Mouse (Mus musculus): ENCODE measurements around the gene Btbd1. TPM values are rescaled to one million over a fixed set of nuclear protein-coding genes. Genes with fewer than 3 reads are reported as not detected.

Gene Btbd1
- total RNA-seq, 2 experiments from 2014 or later: 118 to 123 TPM

DNA sequence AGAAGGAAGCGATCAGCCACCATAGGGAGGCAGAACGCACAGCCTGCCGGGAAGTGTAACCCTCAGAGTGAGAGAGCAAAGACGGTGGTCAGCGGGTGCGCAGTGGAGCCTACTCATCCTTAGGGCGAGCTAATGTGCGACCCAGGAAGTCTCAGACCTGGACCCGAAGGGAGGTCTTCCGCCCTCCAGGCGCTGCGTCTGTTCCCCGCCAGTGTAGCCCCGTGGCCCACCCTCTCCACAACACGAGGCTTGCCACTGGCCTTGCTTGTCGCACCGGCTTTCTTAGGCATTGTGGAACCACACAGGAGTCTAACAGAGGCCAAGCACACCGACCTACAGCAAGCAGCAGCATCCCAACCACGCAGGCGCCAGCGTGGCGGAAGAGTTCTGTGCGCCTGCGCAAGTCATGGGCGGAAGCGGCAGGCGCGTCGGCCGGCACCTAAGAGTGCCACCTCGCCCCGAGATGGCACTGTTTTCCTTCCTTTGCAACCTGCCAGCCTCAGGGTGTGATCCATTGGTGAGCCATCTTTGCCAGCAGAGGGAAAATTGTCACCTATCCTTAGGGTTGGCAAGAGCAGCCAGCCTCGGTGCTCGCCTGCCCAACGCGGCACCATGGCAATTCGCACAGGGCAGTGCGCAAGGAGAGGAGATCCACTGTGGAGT lies 40.0 kb downstream of the Btbd1 start, which contains the start of gene 3110040N11Rik:
Gene 3110040N11Rik (minus strand): TSS at position 384 of the 663 bp plus-strand sequence.
- peak; percentile 78 to 89 for DNase-seq (ENCODE audit: low spot score in 2 of 2)

DNA sequence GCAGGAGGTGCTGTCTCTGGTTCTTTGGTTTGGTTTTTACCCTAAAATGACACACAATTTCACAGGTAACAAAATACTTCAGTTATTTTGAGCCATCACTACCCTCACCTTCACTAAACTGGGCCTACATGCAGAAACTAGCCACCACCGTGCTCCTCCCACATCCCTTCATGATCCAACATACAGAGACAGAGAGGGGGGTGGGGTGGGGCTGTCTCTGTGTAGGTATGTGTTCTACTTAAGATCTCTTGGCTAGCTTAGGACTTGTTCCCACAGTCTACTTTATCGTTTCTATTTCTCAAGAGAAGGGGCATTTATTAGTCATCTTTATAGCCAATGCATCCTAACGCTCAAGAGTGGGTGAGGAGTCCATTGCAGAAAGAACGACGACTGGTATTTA lies 40.7 kb downstream of the Btbd1 start:
- DNase-seq (ENCODE audit: low spot score in 2 of 2): no peak

GRCm38 (mm10) chr7:81777667-81778218 lies 51.5 kb downstream of the Btbd1 start:
- peak in 1 of 2 experiments; percentile 33 for DNase-seq (ENCODE audit: low spot score in 2 of 2)

DNA sequence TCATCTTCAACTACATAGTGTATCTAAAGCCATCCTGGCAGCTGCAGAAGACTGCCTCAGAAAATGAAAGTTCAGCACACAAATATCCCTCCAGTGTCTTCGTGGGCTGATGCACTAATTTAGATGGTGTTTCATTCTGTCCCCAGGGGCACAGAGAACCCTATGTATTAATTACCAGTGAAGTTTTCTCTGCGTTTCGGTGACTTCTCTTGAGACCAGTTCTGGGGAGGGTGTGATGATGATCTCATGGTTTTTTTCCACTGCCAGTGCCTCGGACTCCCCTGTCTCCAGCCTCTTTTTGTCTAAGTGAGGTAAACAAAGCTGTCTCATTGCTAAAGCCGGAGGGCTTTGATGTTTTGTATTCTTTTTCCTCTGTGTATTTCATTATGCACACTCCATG lies 53.9 kb downstream of the Btbd1 start:
- DNase-seq (ENCODE audit: low spot score in 2 of 2): no peak

GRCm38 (mm10) chr7:81772786-81773539 lies 56.3 kb downstream of the Btbd1 start:
- DNase-seq (ENCODE audit: low spot score in 2 of 2): no peak

DNA sequence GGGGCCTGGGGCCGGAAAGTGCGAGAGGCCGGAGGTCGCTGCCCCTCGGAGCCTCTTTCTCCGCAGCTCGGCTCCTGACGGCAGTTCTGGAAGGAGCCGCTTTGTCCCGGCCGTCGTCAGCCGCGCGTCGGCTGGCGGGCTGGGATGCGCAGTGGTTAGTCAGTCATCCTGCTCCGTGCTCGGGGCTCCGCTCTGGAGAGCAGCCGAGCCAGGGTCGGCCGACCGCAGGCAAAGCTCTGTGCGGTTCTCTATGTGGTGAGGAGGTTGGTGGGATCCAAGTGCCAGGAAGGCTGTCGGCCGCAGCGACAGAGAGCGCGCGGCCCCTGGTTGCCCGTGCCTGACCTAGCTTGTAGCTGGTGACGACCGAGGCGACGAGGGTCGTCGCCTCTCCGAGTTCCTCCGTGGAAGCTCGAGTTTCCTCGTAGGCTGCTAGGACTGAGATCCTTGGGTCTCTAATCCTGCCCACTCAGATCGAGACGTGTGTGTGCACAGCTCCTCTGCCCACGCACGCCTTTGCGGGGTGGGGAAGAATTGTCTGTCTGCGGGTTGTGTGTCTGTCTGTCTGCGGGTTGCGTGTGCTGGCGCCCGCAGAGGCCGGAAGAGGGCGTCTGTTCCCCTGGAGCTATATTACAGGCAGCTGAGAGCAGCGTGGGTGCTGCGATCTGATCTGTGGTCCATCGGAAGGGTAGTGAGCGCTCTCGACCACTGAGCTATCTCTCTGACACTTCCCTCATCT lies 66.0 kb downstream of the Btbd1 start:
- DNase-seq (ENCODE audit: low spot score in 2 of 2): peak; percentile 41 to 44

DNA sequence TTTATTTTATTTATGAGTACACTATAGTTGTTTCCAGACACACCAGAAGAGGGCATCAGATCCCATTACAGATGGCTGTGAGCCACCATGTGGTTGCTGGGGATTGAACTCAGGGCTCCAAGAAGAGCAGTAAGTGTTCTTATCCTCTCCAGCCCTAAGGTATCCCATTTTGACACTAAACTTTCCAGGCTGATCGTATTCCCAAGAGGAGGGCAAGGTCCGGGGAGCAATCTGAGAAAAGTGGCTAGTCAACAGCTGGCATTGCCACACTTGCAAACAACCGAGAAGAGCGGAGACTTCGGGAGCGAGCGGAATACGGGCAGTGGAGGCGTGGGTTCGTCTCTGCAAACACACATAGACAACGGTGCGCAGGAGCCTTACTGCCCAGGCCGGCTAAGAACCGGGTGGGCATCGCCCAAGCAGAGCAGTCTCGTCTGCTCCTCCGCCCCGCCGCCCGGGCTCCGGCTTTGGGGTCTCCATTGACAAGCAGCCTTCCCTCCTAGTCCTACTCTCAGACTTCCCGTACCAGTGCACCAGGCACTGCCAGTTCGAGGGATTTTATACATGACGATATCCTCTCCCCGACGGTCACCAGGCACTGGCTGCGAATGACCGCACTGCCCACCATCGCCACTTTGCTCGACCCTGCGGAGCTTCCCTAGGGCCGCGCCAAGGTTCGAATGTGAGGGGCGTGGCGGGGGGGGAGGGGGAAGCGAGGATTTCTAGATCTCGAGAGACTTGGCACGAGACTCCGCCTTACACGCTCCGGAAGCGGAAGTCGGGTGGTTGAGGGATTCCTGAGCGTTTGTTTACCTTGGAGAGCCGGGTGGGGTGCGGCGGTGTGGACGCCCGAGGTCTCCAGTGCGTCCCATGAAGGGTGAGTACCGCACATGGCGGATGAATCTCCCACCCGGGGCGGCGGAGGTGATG lies 66.8 kb downstream of the Btbd1 start, which contains the start of gene Ramac:
Gene Ramac (plus strand): TSS at position 746 of the 930 bp plus-strand sequence.
- DNase-seq (ENCODE audit: low spot score in 2 of 2): peak; percentile 85 to 88

DNA sequence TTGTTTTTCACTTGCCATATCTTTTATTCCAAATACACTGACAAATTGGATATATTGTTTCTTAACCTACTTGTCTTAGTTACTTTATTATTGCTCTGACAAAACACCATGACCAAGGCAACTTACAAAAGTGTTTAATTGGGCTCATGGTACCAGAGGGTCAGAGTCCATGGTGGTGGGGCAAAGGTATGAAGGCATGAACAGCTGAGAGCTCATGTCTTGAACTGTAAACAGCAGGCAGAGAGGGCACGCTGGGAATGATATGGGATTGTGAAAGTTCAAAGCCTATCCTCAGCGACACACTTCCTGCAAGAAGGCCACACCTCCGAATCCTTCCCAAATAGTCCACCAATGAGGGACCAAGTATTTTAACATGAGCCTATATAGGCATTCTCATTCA lies 81.3 kb downstream of the Btbd1 start:
- no peak for DNase-seq (ENCODE audit: low spot score in 2 of 2)

DNA sequence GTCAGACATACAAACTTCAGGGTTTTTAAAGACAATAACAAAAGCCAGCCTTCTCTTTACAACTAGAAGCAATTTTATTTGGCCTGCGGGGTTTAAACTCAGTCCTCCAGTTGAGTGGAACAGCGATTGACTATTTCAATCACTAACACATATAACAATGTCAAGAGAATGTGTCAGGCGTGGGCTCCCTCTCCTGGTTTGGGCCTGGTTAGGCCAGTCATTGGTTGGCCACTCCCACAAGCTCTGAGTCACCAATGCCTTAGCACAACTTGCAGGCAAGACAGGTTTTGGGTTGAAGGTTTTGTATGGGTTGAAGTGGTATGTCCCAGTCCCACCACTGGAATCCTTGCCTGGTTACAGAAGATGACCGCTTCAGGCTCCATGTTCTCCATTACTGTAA lies 85.1 kb downstream of the Btbd1 start:
- peak; percentile 14 to 23 for DNase-seq (ENCODE audit: low spot score in 2 of 2)

Other genes starting within 250 kb of the Btbd1 start
- gene Homer2, start 121.9 kb downstream of the Btbd1 start, total RNA-seq (2021): 100 to 1,000 TPM in 1 of 2 experiments, 10 to 100 TPM in 1; 96.8 to 103 TPM
- 10 to 100 TPM; 52.3 to 58.1 TPM for gene Ramac, start 66.5 kb downstream of the Btbd1 start, total RNA-seq (2021)
- 10 to 100 TPM; 30.8 to 37.8 TPM for gene 3110040N11Rik, start 40.0 kb downstream of the Btbd1 start, total RNA-seq (2021)
- gene Gm10160, start 26.4 kb upstream of the Btbd1 start, total RNA-seq (2021): not detected
- 10 to 100 TPM; 18.6 to 21.9 TPM for gene Tm6sf1, start 29.6 kb upstream of the Btbd1 start, total RNA-seq (2021)
- gene Hdgfl3, start 105.0 kb upstream of the Btbd1 start, total RNA-seq (2021): 10 to 100 TPM; 70.0 to 74.6 TPM
- not detected for gene Bnc1, start 162.9 kb upstream of the Btbd1 start, total RNA-seq (2021)